Mouse (Mus musculus) granulocyte monocyte progenitor cell, adult 5-6 weeks (primary cell): ENCODE measurements around the gene S100a1. TPM values are rescaled to one million over a fixed set of nuclear protein-coding genes. Genes with fewer than 3 reads are reported as not detected.
A peak's percentile ranks its signal among the peaks of the same experiment; 100 is the strongest.

Source experiments
- ATAC-seq: replicated peaks from 2 replicates; pipeline ENCODE4 v1.8.0; 2016; ENCODE audit warnings: mild to moderate bottlenecking, moderate TSS enrichment, inconsistent platforms; ENCODE audit not compliant: poor library complexity, severe bottlenecking
- total RNA-seq, 2 experiments: library from RNA; stranded (forward) in 1 of 2; stranded (reverse) in 1 of 2; fragments of 200-712, 200-1000 nt in 1 of 2; fragments of >200 nt in 1 of 2; fragmentation: Nextera tagmentation in 1 of 2; gene quantifications; 2 replicates each; pipeline ENCODE4 v1.2.3; 2014 to 2017

The S100a1 gene
- total RNA-seq, 2 experiments from 2014 or later = 106 to 119 TPM

GRCm38 (mm10) chr3:90467618-90468300 is 46.4 kb downstream of the S100a1 start:
- no peak for ATAC-seq

GRCm38 (mm10) chr3:90466311-90466766 is 47.9 kb downstream of the S100a1 start:
- ATAC-seq = peak; percentile 60

- ATAC-seq = 0 out of 2 replicates have a peak, but pooled peaks have one; percentile 17
Measured at GRCm38 (mm10) chr3:90465686-90466310, 48.4 kb downstream of the S100a1 start, which contains the start of gene Npr1. Gene Npr1, minus strand, starts transcription at chr3:90465866.

- ATAC-seq = peak; percentile 24; the same call in 1 of the 2 replicates
Measured at GRCm38 (mm10) chr3:90465081-90465685, 49.0 kb downstream of the S100a1 start.

- peak; percentile 52 for ATAC-seq
Measured at GRCm38 (mm10) chr3:90464552-90465080, 49.6 kb downstream of the S100a1 start.

- no peak for ATAC-seq
Measured at GRCm38 (mm10) chr3:90462579-90462978, 51.6 kb downstream of the S100a1 start.

- ATAC-seq = no peak
Measured at GRCm38 (mm10) chr3:90461935-90462334, 52.3 kb downstream of the S100a1 start.

Other genes with a start within 250 kb of the S100a1 start
- 28.1 and 37.5 TPM in 2 replicates for gene Dennd4b, start 249.2 kb downstream of the S100a1 start, total RNA-seq (2014; fragmentation: Nextera tagmentation)
- 13.6 and 16.5 TPM in 2 replicates for gene Dennd4b, start 249.2 kb downstream of the S100a1 start, total RNA-seq (2017)
- gene Gatad2b, start 221.2 kb downstream of the S100a1 start, total RNA-seq (2014; fragmentation: Nextera tagmentation) = 68.7 and 83.6 TPM in 2 replicates
- gene Gatad2b, start 221.2 kb downstream of the S100a1 start, total RNA-seq (2017) = 19.4 and 19.9 TPM in 2 replicates
- gene Slc27a3, start 124.5 kb downstream of the S100a1 start, total RNA-seq (2014; fragmentation: Nextera tagmentation) = 2.1 and 4.2 TPM in 2 replicates
- gene Slc27a3, start 124.5 kb downstream of the S100a1 start, total RNA-seq (2017) = 0.88 and 0.99 TPM in 2 replicates
- gene Ints3, start 80.8 kb downstream of the S100a1 start, total RNA-seq (2014; fragmentation: Nextera tagmentation) = 29.3 and 47.1 TPM in 2 replicates
- 18.4 and 25.9 TPM in 2 replicates for gene Ints3, start 80.8 kb downstream of the S100a1 start, total RNA-seq (2017)
- gene Npr1, start 48.5 kb downstream of the S100a1 start, total RNA-seq (2014; fragmentation: Nextera tagmentation) = 0.82 TPM in 1 of 2 replicates, not detected in the other
- not detected in 2 replicates for gene Npr1, start 48.5 kb downstream of the S100a1 start, total RNA-seq (2017)
- gene Ilf2, start 38.3 kb downstream of the S100a1 start, total RNA-seq (2014; fragmentation: Nextera tagmentation) = 120 and 128 TPM in 2 replicates
- gene Ilf2, start 38.3 kb downstream of the S100a1 start, total RNA-seq (2017) = 176 and 204 TPM in 2 replicates
- gene Snapin, start 23.4 kb downstream of the S100a1 start, total RNA-seq (2014; fragmentation: Nextera tagmentation) = 31.7 and 47.1 TPM in 2 replicates
- gene Snapin, start 23.4 kb downstream of the S100a1 start, total RNA-seq (2017) = 35.5 and 44.1 TPM in 2 replicates
- 97.6 and 127 TPM in 2 replicates for gene Chtop, start 4.9 kb downstream of the S100a1 start, total RNA-seq (2014; fragmentation: Nextera tagmentation)
- 93.2 and 107 TPM in 2 replicates for gene Chtop, start 4.9 kb downstream of the S100a1 start, total RNA-seq (2017)
- 60.2 and 62.1 TPM in 2 replicates for gene S100a13, start within 50 bp of the S100a1 start, total RNA-seq (2014; fragmentation: Nextera tagmentation)
- 73.2 and 77.0 TPM in 2 replicates for gene S100a13, start within 50 bp of the S100a1 start, total RNA-seq (2017)
- not detected in 2 replicates for gene S100a14, start 12.5 kb upstream of the S100a1 start, total RNA-seq (2014; fragmentation: Nextera tagmentation)
- not detected in 2 replicates for gene S100a14, start 12.5 kb upstream of the S100a1 start, total RNA-seq (2017)
- not detected in 2 replicates for gene S100a16, start 22.9 kb upstream of the S100a1 start, total RNA-seq (2014; fragmentation: Nextera tagmentation)
- not detected in 2 replicates for gene S100a16, start 22.9 kb upstream of the S100a1 start, total RNA-seq (2017)
- not detected in 2 replicates for gene S100a3, start 46.2 kb upstream of the S100a1 start, total RNA-seq (2014; fragmentation: Nextera tagmentation)
- not detected in 2 replicates for gene S100a3, start 46.2 kb upstream of the S100a1 start, total RNA-seq (2017)
- not detected in 2 replicates for gene S100a2, start 75.9 kb upstream of the S100a1 start, total RNA-seq (2014; fragmentation: Nextera tagmentation)
- gene S100a2, start 75.9 kb upstream of the S100a1 start, total RNA-seq (2017) = not detected in 2 replicates
- gene Gm42674, start 87.5 kb upstream of the S100a1 start, total RNA-seq (2014; fragmentation: Nextera tagmentation) = not detected in 2 replicates
- gene Gm42674, start 87.5 kb upstream of the S100a1 start, total RNA-seq (2017) = not detected in 2 replicates
- 20.4 and 46.6 TPM in 2 replicates for gene S100a4, start 89.4 kb upstream of the S100a1 start, total RNA-seq (2014; fragmentation: Nextera tagmentation)
- gene S100a4, start 89.4 kb upstream of the S100a1 start, total RNA-seq (2017) = 21.0 and 41.8 TPM in 2 replicates
- gene S100a5, start 94.1 kb upstream of the S100a1 start, total RNA-seq (2014; fragmentation: Nextera tagmentation) = not detected in 2 replicates
- gene S100a5, start 94.1 kb upstream of the S100a1 start, total RNA-seq (2017) = not detected in 2 replicates
- gene S100a6, start 98.5 kb upstream of the S100a1 start, total RNA-seq (2014; fragmentation: Nextera tagmentation) = 3.6 and 13.4 TPM in 2 replicates
- gene S100a6, start 98.5 kb upstream of the S100a1 start, total RNA-seq (2017) = 13.0 and 18.6 TPM in 2 replicates
- not detected in 2 replicates for gene S100a7a, start 139.6 kb upstream of the S100a1 start, total RNA-seq (2014; fragmentation: Nextera tagmentation)
- not detected in 2 replicates for gene S100a7a, start 139.6 kb upstream of the S100a1 start, total RNA-seq (2017)
- gene S100a8, start 154.6 kb upstream of the S100a1 start, total RNA-seq (2014; fragmentation: Nextera tagmentation) = 347 and 679 TPM in 2 replicates
- 895 and 1,441 TPM in 2 replicates for gene S100a8, start 154.6 kb upstream of the S100a1 start, total RNA-seq (2017)
- 129 and 333 TPM in 2 replicates for gene S100a9, start 181.3 kb upstream of the S100a1 start, total RNA-seq (2014; fragmentation: Nextera tagmentation)
- 894 and 951 TPM in 2 replicates for gene S100a9, start 181.3 kb upstream of the S100a1 start, total RNA-seq (2017)
- gene Pglyrp4, start 212.5 kb upstream of the S100a1 start, total RNA-seq (2014; fragmentation: Nextera tagmentation) = not detected in 2 replicates
- gene Pglyrp4, start 212.5 kb upstream of the S100a1 start, total RNA-seq (2017) = not detected in 2 replicates